Mouse (Mus musculus) limb, embryonic 14.5 days (tissue): ENCODE results near the gene Sec14l1. TPM values are rescaled to one million over a fixed set of nuclear protein-coding genes. Genes with fewer than 3 reads are reported as not detected.
A peak's percentile ranks its signal among the peaks of the same experiment; 100 is the strongest.

Source experiments
- ATAC-seq: fragments of 200-750 bp; cut with Nextera tagmentation; 2 replicates; pipeline ENCODE4 v1.8.0; 2017; ENCODE audit warnings: low read depth, moderate number of reproducible peaks, moderate TSS enrichment; ENCODE audit not compliant: low FRiP score
- DNase-seq: peaks from one replicate; pipeline ENCODE4 v3.0.0-alpha.2; 2015; ENCODE audit warnings: low spot score
- H3K27ac ChIP-seq: fragments of 300-500 bp; sonication (generic); replicated peaks from 2 replicates; pipeline ENCODE4 v1.5.1; 2014; ENCODE audit warnings: low read depth, mild to moderate bottlenecking, low read length, moderate library complexity, mixed read lengths
- H3K27me3 ChIP-seq: fragments of 300-500 bp; sonication (generic); 2 replicates; pipeline ENCODE4 v1.6.1; 2014; ENCODE audit warnings: low read length, mixed read lengths; ENCODE audit not compliant: control insufficient read depth, insufficient read depth
- H3K36me3 ChIP-seq: fragments of 300-500 bp; sonication (generic); 2 replicates; pipeline ENCODE4 v1.6.1; 2014; ENCODE audit warnings: mild to moderate bottlenecking, low read length, moderate library complexity, mixed read lengths; ENCODE audit not compliant: control insufficient read depth, insufficient read depth
- H3K4me1 ChIP-seq: fragments of 300-500 bp; sonication (generic); 2 replicates; pipeline ENCODE4 v1.6.1; 2014; ENCODE audit warnings: antibody characterized with exemption, low read length, mixed read lengths; ENCODE audit not compliant: control insufficient read depth, insufficient read depth
- H3K4me2 ChIP-seq: fragments of 300-500 bp; sonication (generic); replicated peaks from 2 replicates; pipeline ENCODE4 v1.6.1; 2014; ENCODE audit warnings: low read depth, mild to moderate bottlenecking, low read length, moderate library complexity; ENCODE audit not compliant: severe bottlenecking
- H3K4me3 ChIP-seq: fragments of 300-500 bp; sonication (generic); replicated peaks from 2 replicates; pipeline ENCODE4 v1.5.1; 2014; ENCODE audit warnings: low read length
- H3K9ac ChIP-seq: fragments of 300-500 bp; sonication (generic); 2 replicates; pipeline ENCODE4 v1.6.1; 2014; ENCODE audit warnings: mild to moderate bottlenecking, low read depth, low read length, moderate library complexity; ENCODE audit not compliant: severe bottlenecking
- H3K9me3 ChIP-seq: fragments of 300-500 bp; sonication (generic); 2 replicates; pipeline ENCODE4 v1.6.1; 2016; ENCODE audit warnings: low read length; ENCODE audit not compliant: control insufficient read depth
- POLR2A ChIP-seq: fragments of 200-500 bp; IDR thresholded peaks from 2 replicates; pipeline ENCODE4 v1.8.0; 2012; ENCODE audit warnings: inconsistent platforms, mild to moderate bottlenecking, moderate library complexity, borderline replicate concordance; ENCODE audit not compliant: insufficient read depth, insufficient read length; ENCODE audit errors: extremely low read depth
- WGBS: fragments of 180-500 bp; shearing (Covaris S2); extraction: QIAGEN DNeasy Blood & Tissue Kit; methylation state at CpG from one replicate; pipeline ENCODE4 v1.1.7; 2014; 5-methylcytosine and 5-hydroxymethylcytosine counted together
- polyA plus RNA-seq, 2 experiments: library from polyadenylated mRNA; depleted of rRNA in 1 of 2; stranded (reverse) in 1 of 2; unstranded in 1 of 2; fragments of >200 nt; fragmentation: Nextera tagmentation in 1 of 2; extraction: Ambion mirVana in 1 of 2; gene quantifications; 2 replicates each; pipeline versions ENCODE4 v1.2.1 to v1.2.3; 2012 to 2014

Gene Sec14l1
- polyA plus RNA-seq, 2 experiments = 38.7 to 72.5 TPM

GRCm38 (mm10) chr11:117177303-117177979, 62.5 kb downstream of the Sec14l1 start:
- Histone ChIP-seq H3K9ac (no peak overlapping the region), H3K4me1 (peaks cover 16% of the 10 kb centered on the region; the same call in 1 of the 2 replicates), H3K27ac (no peak overlapping the region), H3K4me3 (no peak overlapping the region), H3K4me2 (no peak overlapping the region), H3K9me3 (peaks cover 16% of the 10 kb centered on the region), H3K36me3 (no peaks in the 10 kb centered on the region), H3K27me3 (no peaks in the 10 kb centered on the region)
- no peak for TF ChIP-seq POLR2A
- ATAC-seq = peak; percentile 80
- peak; percentile 74 for DNase-seq
- WGBS = 52% methylated on average over 9 of the region's 11 CpGs

- no peak for DNase-seq
- no peak overlapping the region for H3K27ac ChIP-seq
- no peak overlapping the region for H3K4me3 ChIP-seq
Observed at GRCm38 (mm10) chr11:117179902-117180301, 64.9 kb downstream of the Sec14l1 start.

GRCm38 (mm10) chr11:117182808-117183207, 67.8 kb downstream of the Sec14l1 start:
- 71% methylated on average over 3 of the region's 3 CpGs for WGBS
- no peak for TF ChIP-seq POLR2A
- H3K36me3 ChIP-seq = no peaks in the 10 kb centered on the region
- H3K9ac ChIP-seq = no peak overlapping the region
- peaks cover 16% of the 10 kb centered on the region for H3K9me3 ChIP-seq
- H3K4me1 ChIP-seq = peaks cover 7% of the 10 kb centered on the region
- no peak overlapping the region for H3K4me2 ChIP-seq
- no peaks in the 10 kb centered on the region for H3K27me3 ChIP-seq
- no peak overlapping the region for H3K27ac ChIP-seq
- DNase-seq (no peak), ATAC-seq (no peak)
- H3K4me3 ChIP-seq = no peak overlapping the region

More at GRCm38 (mm10) chr11:117179902-117180301, 64.9 kb downstream of the Sec14l1 start:
- Histone ChIP-seq H3K9ac (no peak overlapping the region), H3K4me1 (peaks cover 9% of the 10 kb centered on the region; the same call in 1 of the 2 replicates), H3K27me3 (no peaks in the 10 kb centered on the region), H3K36me3 (no peaks in the 10 kb centered on the region), H3K9me3 (peaks cover 16% of the 10 kb centered on the region), H3K4me2 (no peak overlapping the region)
- TF ChIP-seq POLR2A = no peak
- WGBS = 88% methylated on average over 5 of the region's 5 CpGs
- ATAC-seq = no peak

- Histone ChIP-seq H3K4me1 (peaks cover 7% of the 10 kb centered on the region), H3K9ac (no peak overlapping the region), H3K27me3 (no peaks in the 10 kb centered on the region), H3K4me2 (no peak overlapping the region), H3K36me3 (no peaks in the 10 kb centered on the region), H3K27ac (no peak overlapping the region), H3K9me3 (peaks cover 16% of the 10 kb centered on the region), H3K4me3 (no peak overlapping the region)
- 70% methylated on average over 3 of the region's 3 CpGs for WGBS
- no peak for DNase-seq
- ATAC-seq = no peak
- no peak for TF ChIP-seq POLR2A
Observed at GRCm38 (mm10) chr11:117183299-117183698, 68.3 kb downstream of the Sec14l1 start.

GRCm38 (mm10) chr11:117183841-117184240, 68.9 kb downstream of the Sec14l1 start:
- Histone ChIP-seq H3K4me1 (peaks cover 7% of the 10 kb centered on the region), H3K9me3 (peaks cover 16% of the 10 kb centered on the region), H3K36me3 (no peaks in the 10 kb centered on the region), H3K4me2 (no peak overlapping the region), H3K4me3 (no peak overlapping the region), H3K9ac (no peak overlapping the region), H3K27ac (no peak overlapping the region), H3K27me3 (no peaks in the 10 kb centered on the region)
- TF ChIP-seq POLR2A = no peak
- WGBS = 80% methylated on average over 5 of the region's 5 CpGs
- DNase-seq = no peak
- ATAC-seq = no peak
